Mouse (Mus musculus) lung, postnatal 4 days (tissue): ENCODE measurements at regions not wholly inside any gene's neighbourhood (a gene's known extent, or its start where the extent isn't known, plus 50 kb on each side); places are given as distances from the start of the nearest gene placed in this dataset.

Experiments
- DNase-seq, 2 experiments: peaks; one replicate each; pipeline ENCODE4 v3.0.0; 2021

DNA sequence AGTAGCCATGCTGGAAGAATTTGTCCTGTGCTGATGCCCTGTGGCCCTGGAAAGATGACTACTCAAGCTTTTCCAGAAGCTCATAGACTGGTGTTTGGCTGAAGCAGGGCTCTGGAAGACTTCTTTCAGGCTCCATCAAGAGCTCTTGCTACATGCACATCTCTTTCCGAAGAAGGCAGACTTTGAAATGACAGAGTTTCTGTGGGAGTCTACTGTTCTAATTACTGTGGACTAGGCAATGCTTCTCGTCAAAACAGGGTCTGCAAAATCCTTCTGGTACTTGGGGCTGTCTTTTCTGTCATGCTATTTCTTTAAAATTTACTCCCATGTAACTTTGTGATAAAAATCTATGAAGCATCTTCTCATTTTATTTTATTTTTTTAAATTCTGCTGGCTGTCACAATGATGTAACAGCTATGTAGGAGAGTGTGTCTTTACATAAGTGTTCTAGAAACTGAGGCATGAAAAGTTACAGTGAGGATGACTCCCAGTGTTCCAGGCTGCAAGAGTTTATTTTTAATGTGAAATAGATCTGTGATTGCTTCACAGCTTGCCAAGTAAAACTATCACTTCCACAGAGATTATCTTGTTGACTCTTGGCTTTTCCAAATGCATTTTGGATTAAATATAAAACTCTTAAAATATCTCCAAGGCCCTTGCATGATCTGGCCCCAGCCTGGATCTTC, 244.9 kb upstream of the Nmur2 start:
- DNase-seq, result no peak

DNA sequence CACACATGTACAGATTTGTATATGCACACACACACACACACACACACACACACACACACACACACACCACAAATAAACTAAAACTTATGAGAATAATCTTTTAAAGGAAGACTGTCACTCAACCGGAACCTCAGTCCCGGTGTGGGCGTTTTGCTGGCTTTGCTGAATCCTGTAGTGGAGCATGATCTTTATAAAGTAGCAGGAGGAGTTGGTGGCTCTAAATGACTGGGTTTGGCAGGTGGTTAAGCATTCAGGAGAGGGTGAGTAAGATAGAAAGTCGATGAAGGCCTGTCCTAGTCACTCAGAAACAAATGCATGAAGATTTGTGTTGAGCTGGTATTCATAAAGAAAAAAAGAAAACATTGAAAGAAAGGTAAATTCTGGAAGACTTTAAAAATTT, 240.4 kb upstream of the Nmur2 start:
- no peak for DNase-seq

DNA sequence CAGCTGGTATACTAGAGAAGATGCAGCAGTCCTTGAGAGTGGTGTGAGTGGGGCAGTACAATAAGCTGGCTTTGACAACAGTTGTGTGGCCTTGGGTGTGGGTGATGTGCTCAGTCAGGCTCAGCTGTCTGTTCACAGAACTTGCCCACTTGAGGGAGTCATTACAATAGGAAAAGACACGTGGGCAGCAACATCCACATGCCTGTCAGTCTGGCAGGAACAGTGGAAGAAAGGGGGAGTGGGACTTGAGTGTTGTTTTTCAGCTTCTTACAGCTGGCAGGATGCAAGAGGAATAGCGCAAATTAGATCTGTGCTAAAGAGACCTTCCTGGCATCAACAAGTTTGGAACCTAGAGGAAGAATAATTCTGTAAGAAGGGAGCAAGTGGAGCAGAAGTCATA, 239.4 kb upstream of the Nmur2 start:
- peak in 1 of 2 experiments; percentile 20 for DNase-seq

DNA sequence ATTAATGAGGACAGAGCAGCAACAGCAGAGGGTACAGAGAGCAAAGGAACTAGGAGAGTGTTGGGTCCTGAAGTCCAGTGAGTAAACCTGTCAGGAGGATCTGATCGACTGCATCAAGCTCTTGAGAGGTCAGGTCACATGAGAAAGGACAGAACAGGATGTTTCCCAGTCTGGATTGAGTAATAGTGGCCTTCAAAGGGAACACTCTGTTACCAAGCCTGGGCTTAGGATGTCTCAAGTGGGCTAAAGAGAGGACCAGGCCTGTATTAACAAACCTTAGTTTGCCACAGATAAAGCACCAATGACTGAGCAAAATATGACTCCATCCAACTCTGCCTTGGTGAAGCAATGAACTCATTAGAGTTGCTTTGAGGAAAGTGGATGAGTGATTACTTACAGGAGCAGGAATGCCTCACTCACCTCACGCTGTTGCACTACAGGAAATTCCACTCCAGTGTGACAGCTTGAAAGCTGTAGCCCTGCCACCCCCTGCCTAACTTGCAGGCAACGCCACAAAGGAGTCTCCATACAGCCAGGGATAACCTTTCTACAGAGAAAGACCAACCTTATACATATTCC, 229.2 kb upstream of the Nmur2 start:
- no peak for DNase-seq

DNA sequence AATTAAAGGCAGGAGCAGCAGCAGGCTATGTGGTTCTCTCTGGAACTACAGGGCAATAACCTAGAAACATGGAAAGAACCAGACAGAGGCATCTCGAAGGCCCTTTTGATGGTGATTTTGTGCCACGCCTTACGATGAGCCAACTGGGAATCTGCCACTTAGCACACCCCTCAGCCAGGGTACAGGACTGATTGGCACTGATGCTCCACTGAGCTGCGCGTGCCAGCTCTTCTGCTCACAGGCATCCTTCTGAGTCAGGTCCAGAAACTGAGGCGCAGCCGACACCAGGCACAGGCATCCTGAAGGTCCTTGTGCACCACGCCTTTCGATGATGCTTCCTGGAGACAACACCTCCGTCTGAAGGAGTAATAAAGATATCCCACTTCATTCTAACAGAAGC, 221.9 kb upstream of the Nmur2 start:
- no peak for DNase-seq

DNA sequence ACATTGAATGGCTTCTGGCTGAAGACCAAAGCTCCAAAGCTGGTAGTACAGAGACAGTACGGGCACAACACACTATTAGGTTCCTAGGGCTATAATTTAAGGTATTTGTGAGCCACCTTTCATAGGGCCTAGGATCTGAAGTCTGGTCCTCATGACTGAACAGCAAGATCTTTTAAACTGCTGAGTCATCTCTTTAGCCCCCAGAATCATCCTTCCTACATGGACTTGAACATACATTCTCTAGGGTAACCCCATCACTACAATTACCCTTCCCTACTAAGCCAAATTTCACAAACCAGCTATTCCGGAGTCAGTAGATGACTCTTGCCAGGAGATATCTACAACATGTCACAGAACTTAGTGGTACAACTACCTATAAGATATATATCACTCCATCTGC, 215.5 kb upstream of the Nmur2 start:
- no peak for DNase-seq

DNA sequence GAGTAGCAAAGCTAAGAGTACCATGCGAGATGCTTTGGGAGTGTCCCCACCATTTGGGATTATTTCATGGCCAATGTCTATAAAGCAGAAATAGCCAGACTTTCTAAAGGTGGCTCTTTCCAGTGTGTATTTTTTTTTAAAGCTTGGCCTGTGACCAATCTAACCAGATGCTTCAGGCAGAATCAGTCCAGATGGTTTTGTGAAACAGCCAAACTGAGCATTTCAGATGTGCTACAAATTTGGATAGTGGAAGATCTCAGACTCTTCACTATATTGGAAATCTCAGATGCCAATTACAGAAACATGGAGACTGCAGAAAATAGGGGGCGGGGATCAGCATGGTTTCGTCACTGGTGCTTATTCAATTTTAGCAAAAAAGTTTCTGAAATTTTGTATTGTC, 213.6 kb upstream of the Nmur2 start:
- no peak for DNase-seq

DNA sequence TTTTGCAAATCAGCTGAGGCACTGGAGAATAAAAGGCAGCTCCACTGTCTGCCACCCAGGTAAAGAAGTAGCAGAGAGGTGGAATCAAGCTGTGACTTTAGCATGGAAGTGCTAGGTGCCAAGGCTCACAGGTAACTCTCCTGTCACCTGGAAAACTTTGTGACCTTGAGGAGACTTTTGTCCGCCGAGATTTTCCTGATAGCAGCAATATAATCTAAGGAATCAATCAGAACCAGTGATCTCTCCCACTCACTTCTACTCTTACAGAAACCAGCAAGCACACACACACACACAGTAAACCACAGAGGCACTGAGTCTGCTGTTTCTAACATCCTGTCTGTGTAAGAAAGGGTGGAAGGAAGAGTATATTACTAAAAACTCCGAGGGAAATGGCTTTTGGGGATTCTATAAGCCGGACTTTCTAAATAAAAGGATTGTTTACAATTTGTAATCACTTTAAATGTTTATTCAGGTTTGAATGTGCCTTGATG, 206.6 kb upstream of the Nmur2 start:
- DNase-seq, result no peak

DNA sequence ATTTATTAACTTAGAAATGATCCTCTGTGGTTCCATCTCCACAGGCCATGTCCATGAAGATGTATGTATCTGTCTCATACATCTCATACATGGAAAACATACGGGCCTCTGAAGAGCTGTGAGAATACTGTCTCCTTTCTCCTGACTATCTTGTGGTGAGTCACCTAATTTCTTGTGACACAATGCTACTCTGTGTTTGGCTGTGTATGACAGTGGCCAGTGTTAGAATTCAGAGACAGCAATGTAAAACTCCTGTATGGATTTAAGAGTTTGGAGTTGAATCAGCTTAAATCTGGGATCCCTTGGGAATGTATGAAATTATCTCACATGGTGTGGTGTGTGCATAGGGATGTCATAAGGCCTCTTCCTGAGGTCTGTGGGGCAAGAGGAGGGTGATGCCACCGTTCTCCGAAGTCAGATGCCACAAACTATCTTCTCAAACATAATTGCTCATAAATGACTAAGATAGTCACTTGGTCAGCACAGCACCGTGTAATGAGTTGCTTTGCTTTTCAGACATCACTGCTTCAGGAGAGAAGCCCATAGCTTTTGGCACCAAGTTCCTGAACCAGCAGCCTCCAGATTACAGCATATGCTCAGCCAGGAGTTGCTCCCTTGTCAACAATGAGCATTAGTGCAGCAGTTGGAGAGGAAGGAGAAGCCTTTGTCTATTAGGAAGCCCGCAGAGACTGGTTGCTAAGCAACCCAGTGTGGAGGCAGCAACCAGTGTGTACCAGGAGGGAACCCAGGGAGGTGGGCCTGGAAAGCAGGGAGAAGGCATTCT, 205.9 kb upstream of the Nmur2 start:
- no peak for DNase-seq

DNA sequence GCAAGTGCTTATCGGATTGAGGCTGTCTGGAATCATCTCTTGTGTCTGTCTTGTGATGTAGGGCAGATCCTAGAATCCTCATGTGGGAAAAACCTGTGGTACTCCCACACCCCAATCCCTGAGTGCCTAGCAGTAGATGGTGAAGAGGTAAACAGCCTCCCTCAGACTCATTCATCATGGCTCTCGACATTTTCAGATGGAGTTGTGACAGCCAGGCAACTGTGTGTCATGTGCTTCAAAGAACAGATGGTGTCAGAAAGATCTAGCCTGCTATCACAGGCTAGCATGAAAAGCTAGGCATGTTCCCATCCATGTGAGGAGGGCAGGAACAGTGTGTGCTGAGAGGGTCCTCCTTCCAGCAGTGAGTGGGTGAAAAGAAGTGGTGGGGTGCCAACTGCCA, 204.1 kb upstream of the Nmur2 start:
- no peak for DNase-seq

DNA sequence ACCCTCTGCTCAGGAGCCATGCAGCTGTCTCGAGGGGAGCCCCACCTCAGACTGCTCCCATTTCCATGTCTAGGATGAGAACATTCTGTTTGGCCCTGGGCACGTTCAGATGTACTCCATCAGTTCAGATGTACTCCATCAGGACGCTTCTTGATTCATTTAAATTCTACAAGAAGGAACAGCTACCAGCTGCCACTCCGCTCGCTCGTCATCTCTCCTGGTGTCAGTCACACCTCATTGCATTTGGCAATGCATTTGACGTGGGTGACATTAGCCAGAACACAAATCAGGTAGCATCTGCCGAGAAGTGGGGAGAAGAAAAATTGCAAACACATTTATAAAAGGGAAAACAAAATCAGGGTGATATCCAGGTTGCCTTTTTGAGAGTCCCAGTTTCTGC, 202.6 kb upstream of the Nmur2 start:
- no peak for DNase-seq

DNA sequence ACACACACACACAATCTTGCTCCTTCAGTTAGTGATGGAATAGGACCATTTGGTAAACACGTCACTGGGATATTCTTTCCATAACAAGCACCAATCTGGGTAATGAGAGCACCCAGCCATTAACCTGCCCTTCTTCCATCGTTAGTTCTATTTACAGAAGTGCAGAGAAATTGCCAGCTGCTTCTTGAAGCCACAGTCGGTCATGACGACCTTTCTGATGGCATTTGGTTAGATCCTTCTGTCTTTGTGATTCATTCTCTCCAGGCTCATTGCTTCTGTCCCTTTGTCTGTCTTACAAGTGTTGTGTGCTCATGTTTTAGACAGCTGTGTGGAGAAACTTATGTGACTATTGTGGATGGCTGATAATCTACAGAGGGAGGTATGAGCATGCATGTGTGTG, 197.9 kb upstream of the Nmur2 start:
- DNase-seq, result no peak

DNA sequence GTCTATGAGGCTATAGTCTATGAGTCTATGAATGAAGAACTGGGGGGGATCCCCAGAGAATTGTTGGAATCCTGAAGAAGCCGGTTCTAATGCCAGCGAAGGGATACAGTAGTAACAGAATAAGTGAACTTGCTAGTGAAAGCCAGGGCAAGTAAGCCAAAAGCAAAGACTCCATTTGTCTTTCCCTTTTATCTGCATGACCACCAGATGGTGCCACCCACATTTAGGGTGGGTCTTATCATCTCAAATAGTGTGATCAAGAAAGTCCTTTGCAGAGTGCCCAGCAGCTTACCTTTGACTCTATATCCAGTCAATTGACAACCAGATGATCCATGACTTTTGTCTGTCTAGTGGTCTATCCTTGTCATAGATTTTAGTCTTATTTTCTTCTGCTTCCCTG, 184.2 kb upstream of the Nmur2 start:
- DNase-seq, result no peak

DNA sequence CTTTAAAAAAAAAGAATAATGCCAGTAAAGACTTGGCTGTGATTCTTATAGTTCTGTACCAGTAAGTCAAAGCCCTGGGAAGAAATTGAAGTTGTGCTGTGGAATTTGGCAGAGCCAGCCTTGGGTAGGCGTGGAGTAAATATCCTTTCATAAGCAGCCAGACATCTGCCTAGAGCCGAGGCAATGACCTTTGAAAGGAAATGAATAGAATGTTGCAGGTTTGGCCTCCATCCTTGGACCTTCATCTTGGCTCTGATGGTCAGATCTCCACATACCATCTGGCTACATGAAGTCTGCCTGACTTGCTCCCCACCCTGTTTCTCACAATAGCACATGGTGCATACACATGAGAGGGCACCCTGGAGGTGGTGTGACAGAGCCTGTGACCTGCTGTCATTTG, 174.9 kb upstream of the Nmur2 start:
- no peak for DNase-seq

DNA sequence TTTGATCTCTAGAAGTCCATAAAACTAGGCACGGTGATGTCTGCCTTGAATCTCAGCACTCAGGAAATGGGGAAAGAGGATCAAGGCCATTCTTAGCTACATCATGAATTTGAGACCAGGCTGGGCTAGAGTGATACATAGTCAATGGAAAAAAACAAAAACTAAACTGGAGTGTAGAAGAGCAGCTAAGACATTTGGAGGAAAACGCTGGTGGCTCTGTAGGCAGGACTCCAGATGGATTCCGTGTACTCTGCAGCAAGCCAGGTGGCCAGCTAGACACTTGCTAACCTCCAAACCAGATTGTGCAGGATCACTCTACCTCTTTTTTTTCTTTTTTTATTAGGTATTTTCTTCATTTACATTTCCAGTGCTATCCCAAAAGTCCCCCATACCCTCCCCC, 161.0 kb upstream of the Nmur2 start:
- no peak for DNase-seq

DNA sequence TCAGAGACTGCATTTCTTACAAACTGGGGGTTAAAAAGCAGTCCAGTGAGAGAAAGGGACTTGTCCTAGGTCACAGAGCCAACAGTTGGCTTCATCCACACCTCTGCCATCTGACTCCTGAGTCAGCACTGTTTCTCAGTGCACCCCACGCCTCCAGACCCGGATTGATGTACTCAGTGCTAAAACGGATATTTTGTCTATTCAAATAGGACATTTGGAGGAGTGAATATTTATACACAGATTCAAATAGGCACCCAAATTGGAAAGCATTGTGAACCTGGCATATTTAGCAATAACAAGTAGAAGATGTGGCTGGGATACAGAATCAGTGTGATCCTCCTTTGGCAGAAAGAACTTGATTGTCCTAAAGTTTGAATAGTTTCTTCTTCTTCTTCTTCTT, 154.5 kb upstream of the Nmur2 start:
- DNase-seq, result no peak

DNA sequence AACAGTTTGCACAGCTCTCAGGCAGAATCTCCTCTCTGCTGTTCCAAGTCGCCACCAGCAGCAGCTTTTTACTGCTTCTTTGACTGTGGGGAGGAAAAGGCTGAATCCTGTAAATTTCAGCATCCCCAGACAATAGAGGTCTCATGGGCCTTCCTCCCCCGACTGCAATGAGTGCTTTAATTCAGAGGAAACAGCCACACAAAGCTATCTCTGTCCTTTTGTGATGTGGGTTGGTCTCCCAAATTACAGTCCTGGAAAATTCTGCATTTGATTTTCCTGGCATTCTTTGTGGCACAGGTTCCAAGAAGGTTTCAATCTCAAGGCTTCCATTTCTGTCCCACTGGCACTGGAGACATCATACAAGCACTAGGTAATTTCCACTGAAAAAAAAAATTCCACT, 152.6 kb upstream of the Nmur2 start:
- DNase-seq, result no peak

DNA sequence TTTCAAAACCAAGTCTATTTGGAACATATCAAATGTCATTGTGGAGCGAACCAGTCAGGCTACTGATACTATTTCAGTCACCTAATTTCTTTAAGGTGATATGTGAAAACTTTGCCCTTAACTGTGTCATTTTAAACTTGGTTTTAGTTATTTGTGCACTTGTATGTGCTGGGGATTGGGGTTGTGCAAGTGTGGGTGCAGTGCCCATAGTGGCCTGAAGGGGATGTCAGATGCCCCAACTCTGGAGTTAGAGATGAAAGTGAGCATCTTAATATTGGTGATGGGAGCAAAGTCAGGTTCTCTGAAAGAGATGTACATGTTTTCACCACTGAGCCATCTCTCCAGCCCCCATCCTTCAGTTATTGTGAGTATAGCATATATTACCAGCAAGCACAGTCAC, 133.1 kb upstream of the Nmur2 start:
- no peak for DNase-seq

DNA sequence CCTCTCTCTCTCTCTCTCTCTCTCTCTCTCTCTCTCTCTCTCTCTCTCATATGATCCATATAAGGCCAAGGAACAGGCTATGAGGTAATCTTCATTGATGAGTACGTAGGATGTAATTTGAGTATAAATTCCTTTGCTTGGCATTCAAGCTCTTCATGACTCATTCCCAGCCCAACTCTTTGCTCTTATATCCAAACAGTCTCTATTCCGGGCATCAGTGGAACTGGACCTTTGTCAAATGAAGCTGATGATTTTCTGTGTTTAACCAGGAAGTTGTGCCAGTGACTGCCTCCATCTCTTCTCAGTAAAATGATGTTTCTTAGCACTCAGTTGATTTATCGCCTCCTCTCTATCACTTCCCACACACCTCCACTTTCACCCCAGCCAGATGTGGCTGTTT, 132.4 kb upstream of the Nmur2 start:
- DNase-seq, result no peak

DNA sequence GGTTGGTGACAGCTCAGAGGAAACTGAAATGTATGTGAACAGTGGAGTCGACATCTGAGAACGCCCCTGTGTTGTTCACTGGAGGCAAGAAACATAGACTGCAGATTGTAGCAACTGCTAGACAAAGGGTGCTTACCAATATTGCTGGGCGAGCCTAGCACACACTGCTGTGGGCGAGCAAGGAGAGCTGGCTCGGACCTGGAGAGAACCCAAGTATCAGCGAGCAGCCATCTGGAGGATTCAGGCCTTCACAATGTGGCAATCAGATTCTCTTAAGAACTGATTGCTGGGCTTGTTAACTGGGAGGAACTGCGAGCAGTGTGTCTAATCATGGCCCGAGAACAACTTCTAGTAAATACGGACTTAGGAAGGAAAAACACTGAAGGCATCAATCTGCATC, 128.8 kb upstream of the Nmur2 start:
- no peak for DNase-seq

DNA sequence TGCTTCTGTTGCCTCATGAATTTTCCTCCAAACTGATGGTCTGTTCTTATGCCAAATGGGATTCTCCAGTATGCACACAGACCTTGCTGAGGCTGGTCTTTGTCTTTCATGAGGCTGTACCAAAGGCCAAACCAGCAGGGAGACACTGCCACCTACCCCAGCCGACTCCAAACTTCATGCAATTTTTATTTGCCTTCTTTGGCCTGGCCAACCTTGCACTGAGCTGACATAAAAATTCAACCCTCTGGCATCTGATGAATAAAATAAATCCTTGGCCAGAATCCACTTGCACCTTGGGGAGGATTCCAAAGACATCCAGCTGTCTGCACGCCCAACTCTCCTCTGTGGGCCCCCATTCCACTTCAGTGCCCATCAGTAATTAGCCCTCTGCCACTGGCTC, 126.0 kb upstream of the Nmur2 start:
- no peak for DNase-seq

DNA sequence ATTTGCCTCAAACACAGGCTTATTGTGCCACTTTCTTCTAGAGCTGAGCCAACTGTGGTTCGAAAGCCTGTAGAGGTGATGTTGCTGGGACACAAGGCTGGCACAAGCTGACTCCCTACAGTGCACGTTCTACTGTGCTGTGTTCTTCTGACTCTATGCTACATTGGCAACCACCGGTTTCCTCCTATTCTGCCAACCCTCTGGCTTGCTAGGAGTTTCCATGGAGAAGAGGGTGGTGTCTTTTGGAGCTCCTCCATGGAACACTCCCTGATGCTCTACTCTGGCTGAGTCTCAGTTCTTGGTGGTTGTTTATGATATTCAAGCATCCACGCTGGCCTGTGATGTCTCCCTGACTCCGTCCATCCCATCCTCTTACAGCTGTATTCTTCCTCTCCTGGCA, 124.9 kb upstream of the Nmur2 start:
- no peak for DNase-seq

DNA sequence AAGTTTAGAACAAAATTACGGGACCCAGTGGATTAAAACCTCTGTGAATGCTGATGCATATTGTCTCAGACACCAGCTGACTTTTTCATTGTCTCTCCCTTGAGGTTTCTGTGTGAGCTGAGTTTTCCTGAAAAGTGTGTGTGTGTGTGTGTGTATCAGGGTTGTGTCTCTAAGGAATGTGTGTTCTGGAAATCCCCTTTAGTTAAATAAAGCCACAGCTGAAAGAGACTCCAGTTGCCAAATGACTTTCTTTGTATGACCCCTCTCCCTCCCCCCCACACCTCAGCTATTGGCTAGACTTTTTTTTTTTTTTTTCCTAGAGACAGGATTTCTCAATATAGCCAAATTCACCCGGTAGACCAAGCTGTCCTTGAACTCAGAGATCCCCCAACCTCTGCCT, 119.5 kb upstream of the Nmur2 start:
- no peak for DNase-seq

DNA sequence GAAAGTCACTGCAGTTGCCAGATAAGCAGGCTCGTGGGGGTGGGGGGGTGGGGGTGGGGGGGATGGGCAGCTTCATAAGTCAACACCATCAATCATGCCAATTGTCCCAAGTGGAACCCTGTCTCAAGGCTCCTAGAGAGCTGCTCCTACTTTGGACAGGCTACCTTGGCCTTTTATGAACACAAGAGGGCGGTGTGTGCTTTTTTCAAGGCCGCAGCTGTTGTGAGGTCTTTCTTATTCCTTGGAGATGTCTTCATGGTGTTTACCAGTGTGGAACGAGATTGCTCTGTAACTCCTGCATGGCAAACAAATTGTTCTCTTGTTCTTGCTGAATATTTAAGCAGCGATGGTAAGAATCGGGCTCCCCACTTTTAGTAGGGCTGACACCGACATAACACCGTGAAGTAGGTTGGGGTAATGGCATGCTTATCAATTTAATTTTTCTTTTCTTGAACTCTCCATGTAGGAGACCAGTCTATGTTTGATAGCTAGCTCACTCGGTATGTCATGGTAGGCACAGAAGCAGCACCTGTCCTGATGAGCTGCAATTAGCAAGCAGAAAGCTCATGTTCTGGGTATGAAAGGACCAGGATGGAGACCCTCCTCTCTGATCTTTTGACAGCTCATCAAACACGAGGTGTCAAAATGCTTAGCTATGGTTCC, 118.7 kb upstream of the Nmur2 start:
- DNase-seq, result peak; percentile 27 to 37
